Mouse (Mus musculus) mammary gland, adult 2 months (tissue): ENCODE results near the gene Heph. TPM values are rescaled to one million over a fixed set of nuclear protein-coding genes. Genes with fewer than 3 reads are reported as not detected.

Source experiments
- polyA plus RNA-seq: library from polyadenylated mRNA; depleted of rRNA; stranded (reverse); fragments of >200 nt; gene quantifications from 2 replicates; pipeline ENCODE4 v1.2.3, GENCODE M21; 2012; ENCODE audit warnings: low replicate concordance; rRNA removed

Gene Heph
- polyA plus RNA-seq = 6.0 and 14.6 TPM in 2 replicates

GRCm38 (mm10) chrX:96455149-96455548 is at the start of gene Heph:
Gene Heph, plus strand, starts transcription at chrX:96455359.

GRCm38 (mm10) chrX:96456201-96456963 is 1.2 kb downstream of the Heph start, which contains the start of gene Hsf3:
Gene Hsf3, minus strand, starts transcription at chrX:96456294.

Other genes with a start within 250 kb of the Heph start
- 0.14 and 0.20 TPM in 2 replicates for gene Vsig4, start 161.9 kb upstream of the Heph start, polyA plus RNA-seq
- gene Hsf3, start 935 bp downstream of the Heph start, polyA plus RNA-seq = 0.06 TPM in 1 of 2 replicates, not detected in the other